Mouse (Mus musculus): Measurements from ENCODE around the gene Snx9. TPM values are rescaled to one million over a fixed set of nuclear protein-coding genes. Genes with fewer than 3 reads are reported as not detected.

The Snx9 gene
- polyA plus RNA-seq, 1 experiment = 13.1 TPM

GRCm38 (mm10) chr17:5868319-5869031 lies 27.3 kb downstream of the Snx9 start:
- no peak overlapping the region for H3K27ac ChIP-seq (ENCODE audit: insufficient read depth, low read length)
- TF ChIP-seq POLR2A (IDR thresholded peaks at IDR 0.05; ENCODE audit: extremely low read depth, insufficient read depth, low read length) (no peak), CTCF (IDR thresholded peaks at IDR 0.05; ENCODE audit: extremely low read depth, insufficient read depth, low read length) (no peak)
- peaks cover 7% of the 10 kb centered on the region for H3K4me1 ChIP-seq (ENCODE audit: control insufficient read depth, insufficient read depth, low read length)
- H3K4me3 ChIP-seq (ENCODE audit: insufficient read depth, low read length) = no peak overlapping the region

DNA sequence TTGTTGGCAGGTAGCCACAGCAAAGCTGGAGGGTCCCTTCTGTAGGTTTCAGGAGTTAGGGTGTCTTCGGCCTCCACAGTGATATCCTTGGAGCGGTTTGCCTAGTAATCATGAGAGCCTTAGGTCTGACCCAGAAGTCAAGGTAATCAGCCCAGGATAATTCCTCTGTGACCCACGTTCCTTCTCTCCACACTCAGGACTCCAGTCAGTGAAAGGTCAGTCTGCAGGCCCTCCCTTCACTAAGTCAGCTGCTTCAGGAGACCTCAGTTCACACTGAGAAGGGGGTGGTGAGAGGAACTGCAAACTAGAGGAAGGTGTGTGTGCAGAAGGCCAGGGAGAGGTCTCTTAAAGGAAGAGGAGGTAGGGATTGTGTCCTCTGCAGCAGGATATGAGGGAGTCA lies 28.3 kb downstream of the Snx9 start:
- peaks cover 7% of the 10 kb centered on the region for H3K4me1 ChIP-seq (ENCODE audit: control insufficient read depth, insufficient read depth, low read length)
- TF ChIP-seq POLR2A (IDR thresholded peaks at IDR 0.05; ENCODE audit: extremely low read depth, insufficient read depth, low read length) = no peak
- TF ChIP-seq CTCF (IDR thresholded peaks at IDR 0.05; ENCODE audit: extremely low read depth, insufficient read depth, low read length) = no peak
- no peak overlapping the region for H3K4me3 ChIP-seq (ENCODE audit: insufficient read depth, low read length)
- no peak overlapping the region for H3K27ac ChIP-seq (ENCODE audit: insufficient read depth, low read length)

DNA sequence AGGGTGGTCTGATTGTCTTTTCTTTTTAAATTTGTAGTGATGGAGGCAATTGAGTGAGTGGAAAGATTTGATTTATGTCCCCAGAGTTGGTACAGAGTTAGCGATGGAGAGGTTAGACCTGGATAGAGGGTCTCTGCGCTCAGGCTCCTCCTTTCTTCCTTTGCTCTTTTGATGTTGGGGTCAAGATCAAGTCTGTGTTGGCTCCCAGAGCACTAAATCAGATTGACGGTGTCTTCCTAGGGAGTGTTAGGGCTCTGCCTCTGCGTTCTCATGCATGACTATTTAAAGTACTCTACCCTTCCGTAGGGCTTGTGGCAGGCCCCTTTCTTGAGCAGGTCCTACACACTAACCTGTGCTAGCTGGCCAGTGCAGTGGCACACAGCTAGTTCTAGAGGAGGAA lies 28.9 kb downstream of the Snx9 start:
- peaks cover 7% of the 10 kb centered on the region for H3K4me1 ChIP-seq (ENCODE audit: control insufficient read depth, insufficient read depth, low read length)
- TF ChIP-seq POLR2A (IDR thresholded peaks at IDR 0.05; ENCODE audit: extremely low read depth, insufficient read depth, low read length) (no peak), CTCF (IDR thresholded peaks at IDR 0.05; ENCODE audit: extremely low read depth, insufficient read depth, low read length) (no peak)
- H3K27ac ChIP-seq (ENCODE audit: insufficient read depth, low read length) = no peak overlapping the region
- no peak overlapping the region for H3K4me3 ChIP-seq (ENCODE audit: insufficient read depth, low read length)

DNA sequence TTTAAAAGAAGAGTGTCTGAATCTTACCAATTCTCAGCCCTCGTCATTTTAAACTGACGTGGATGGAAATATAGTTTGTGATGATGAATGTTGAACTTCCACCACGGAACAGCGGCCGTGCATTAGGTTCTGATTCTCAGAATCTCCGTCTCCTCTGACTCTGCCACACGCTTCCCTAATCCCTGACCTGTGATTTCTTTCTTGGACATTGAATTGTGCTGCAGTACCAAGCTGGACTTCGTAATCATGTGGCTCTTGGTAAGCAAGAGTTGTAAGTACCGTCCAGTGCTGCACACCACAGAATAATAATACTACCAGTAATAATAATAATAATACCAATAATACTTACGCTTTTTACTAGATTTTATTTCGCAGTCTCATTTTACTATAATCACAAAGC lies 29.6 kb downstream of the Snx9 start:
- Histone ChIP-seq H3K4me3 (ENCODE audit: insufficient read depth, low read length) (no peak overlapping the region), H3K4me1 (ENCODE audit: control insufficient read depth, insufficient read depth, low read length) (peaks cover 7% of the 10 kb centered on the region), H3K27ac (ENCODE audit: insufficient read depth, low read length) (no peak overlapping the region)
- TF ChIP-seq CTCF (IDR thresholded peaks at IDR 0.05; ENCODE audit: extremely low read depth, insufficient read depth, low read length) (no peak), POLR2A (IDR thresholded peaks at IDR 0.05; ENCODE audit: extremely low read depth, insufficient read depth, low read length) (no peak)

DNA sequence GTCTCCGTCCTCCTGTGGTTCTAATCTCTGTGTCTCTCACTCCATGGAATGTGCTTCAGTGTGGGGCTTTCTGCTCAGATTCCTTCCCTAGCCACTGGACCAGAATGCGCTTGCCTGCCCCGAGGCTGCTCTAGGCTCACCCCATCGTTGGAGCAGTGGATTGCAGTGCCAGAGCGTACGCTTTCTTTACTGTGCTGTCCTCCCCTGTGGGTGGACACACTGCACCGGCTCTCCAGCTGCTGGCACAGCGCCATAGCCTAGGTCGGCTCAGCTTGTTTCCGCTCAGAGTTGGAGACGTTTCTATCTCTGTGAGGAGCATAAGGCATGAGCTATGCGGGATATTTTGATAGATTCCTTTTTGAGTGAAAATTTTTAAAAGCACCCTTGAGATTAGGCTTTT lies 31.4 kb downstream of the Snx9 start:
- H3K4me1 ChIP-seq (ENCODE audit: control insufficient read depth, insufficient read depth, low read length) = peaks cover 7% of the 10 kb centered on the region
- no peak overlapping the region for H3K27ac ChIP-seq (ENCODE audit: insufficient read depth, low read length)
- TF ChIP-seq POLR2A (IDR thresholded peaks at IDR 0.05; ENCODE audit: extremely low read depth, insufficient read depth, low read length) (no peak), CTCF (IDR thresholded peaks at IDR 0.05; ENCODE audit: extremely low read depth, insufficient read depth, low read length) (no peak)
- no peak overlapping the region for H3K4me3 ChIP-seq (ENCODE audit: insufficient read depth, low read length)

GRCm38 (mm10) chr17:5874565-5874964 lies 33.4 kb downstream of the Snx9 start:
- TF ChIP-seq CTCF (IDR thresholded peaks at IDR 0.05; ENCODE audit: extremely low read depth, insufficient read depth, low read length) (no peak), POLR2A (IDR thresholded peaks at IDR 0.05; ENCODE audit: extremely low read depth, insufficient read depth, low read length) (no peak)
- H3K27ac ChIP-seq (ENCODE audit: insufficient read depth, low read length) = no peak overlapping the region
- no peak overlapping the region for H3K4me3 ChIP-seq (ENCODE audit: insufficient read depth, low read length)
- no peaks in the 10 kb centered on the region; the same call in 1 of the 2 replicates for H3K4me1 ChIP-seq (ENCODE audit: control insufficient read depth, insufficient read depth, low read length)

- no peaks in the 10 kb centered on the region; the same call in 1 of the 2 replicates for H3K4me1 ChIP-seq (ENCODE audit: control insufficient read depth, insufficient read depth, low read length)
- no peak overlapping the region for H3K27ac ChIP-seq (ENCODE audit: insufficient read depth, low read length)
- H3K4me3 ChIP-seq (ENCODE audit: insufficient read depth, low read length) = no peak overlapping the region
- TF ChIP-seq POLR2A (IDR thresholded peaks at IDR 0.05; ENCODE audit: extremely low read depth, insufficient read depth, low read length) (no peak), CTCF (IDR thresholded peaks at IDR 0.05; ENCODE audit: extremely low read depth, insufficient read depth, low read length) (no peak)
These were observed 36.6 kb downstream of the Snx9 start for GRCm38 (mm10) chr17:5877611-5878157.

- Histone ChIP-seq H3K4me3 (ENCODE audit: insufficient read depth, low read length) (no peak overlapping the region), H3K4me1 (ENCODE audit: control insufficient read depth, insufficient read depth, low read length) (no peaks in the 10 kb centered on the region; the same call in 1 of the 2 replicates), H3K27ac (ENCODE audit: insufficient read depth, low read length) (no peak overlapping the region)
- TF ChIP-seq POLR2A (IDR thresholded peaks at IDR 0.05; ENCODE audit: extremely low read depth, insufficient read depth, low read length) (no peak), CTCF (IDR thresholded peaks at IDR 0.05; ENCODE audit: extremely low read depth, insufficient read depth, low read length) (no peak)
These were observed 37.7 kb downstream of the Snx9 start for GRCm38 (mm10) chr17:5878878-5879277.

DNA sequence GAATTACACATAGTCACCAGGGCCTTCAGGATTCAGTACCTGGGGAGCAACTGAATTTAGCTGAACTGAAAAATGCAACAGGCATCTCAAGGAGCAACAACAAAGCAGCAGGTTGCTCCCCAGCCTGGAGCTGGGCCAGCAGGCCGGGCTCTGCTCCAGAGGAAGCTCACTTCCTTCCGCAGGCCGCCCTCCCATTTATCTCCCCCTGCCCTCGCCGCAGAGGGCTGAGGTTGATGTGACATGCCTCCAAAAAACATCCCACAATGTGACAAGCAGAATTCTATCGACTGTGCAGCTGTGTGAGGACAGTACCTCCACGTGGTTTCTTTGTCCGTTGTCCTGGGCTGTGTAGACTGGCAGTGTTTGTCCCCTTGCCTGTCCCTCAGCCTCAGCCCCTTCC lies 44.3 kb downstream of the Snx9 start:
- peaks cover 5% of the 10 kb centered on the region for H3K4me1 ChIP-seq (ENCODE audit: control insufficient read depth, insufficient read depth, low read length)
- TF ChIP-seq CTCF (IDR thresholded peaks at IDR 0.05; ENCODE audit: extremely low read depth, insufficient read depth, low read length) (no peak), POLR2A (IDR thresholded peaks at IDR 0.05; ENCODE audit: extremely low read depth, insufficient read depth, low read length) (no peak)
- H3K4me3 ChIP-seq (ENCODE audit: insufficient read depth, low read length) = no peak overlapping the region
- H3K27ac ChIP-seq (ENCODE audit: insufficient read depth, low read length) = no peak overlapping the region

- no peak overlapping the region for H3K27ac ChIP-seq (ENCODE audit: insufficient read depth, low read length)
- H3K4me1 ChIP-seq (ENCODE audit: control insufficient read depth, insufficient read depth, low read length) = peaks cover 5% of the 10 kb centered on the region
- H3K4me3 ChIP-seq (ENCODE audit: insufficient read depth, low read length) = no peak overlapping the region
- no peak for TF ChIP-seq CTCF (IDR thresholded peaks at IDR 0.05; ENCODE audit: extremely low read depth, insufficient read depth, low read length)
These were observed 45.2 kb downstream of the Snx9 start for GRCm38 (mm10) chr17:5886181-5886810.
